Mouse (Mus musculus): ENCODE measurements around the gene Ahctf1.

- TF ChIP-seq CTCF (IDR thresholded peaks at IDR 0.05; ENCODE audit: control insufficient read depth, insufficient read depth, insufficient replicate concordance, low read depth, low read length) (no peak), POLR2A (IDR thresholded peaks at IDR 0.05; ENCODE audit: control insufficient read depth, low read depth, low read length) (no peak)
Measured at GRCm38 (mm10) chr1:179824549-179824948, 21.1 kb upstream of the Ahctf1 start.
